11 mouse cellular contexts compared by ENCODE assay signal in the genomic region with DNA sequence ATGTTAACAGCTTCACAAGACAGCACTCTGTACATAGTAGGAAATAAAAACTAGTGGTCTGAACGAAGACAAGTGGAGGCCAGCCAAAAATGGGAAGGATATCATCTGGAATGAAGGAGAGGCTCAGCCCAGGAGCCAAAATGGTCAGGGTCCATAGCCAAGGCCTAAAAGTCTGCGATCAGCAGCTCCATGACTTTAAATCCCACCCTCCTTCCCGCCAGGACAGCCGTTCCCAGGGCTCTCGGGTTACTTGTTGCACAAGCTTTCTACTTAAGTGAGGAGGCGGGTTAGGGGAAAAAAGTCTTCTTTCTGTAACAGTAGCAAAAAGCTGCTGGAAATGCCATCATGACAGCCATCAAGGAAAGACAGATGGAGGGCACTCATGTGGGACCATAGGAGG. TPM values are rescaled to one million over a fixed set of nuclear protein-coding genes. Genes with fewer than 3 reads are reported as not detected.
DNase-seq lines count a peak whose midpoint lies in the region; ATAC-seq and TF ChIP-seq lines count a peak whose summit lies in the region.
"Had no signal": no experiment of that assay in that cellular context is flagged by ENCODE, and none has a peak within 500 bp of the region (broad histone marks: within the 10 kb centered on the region; RNA-seq: fewer than 3 reads in every experiment).

No protein-coding gene starts in this region.

- peaks cover 95% of the 10 kb centered on the region for H3K36me3 ChIP-seq in hindbrain, embryonic 13.5 days
- peaks cover 100% of the 10 kb centered on the region for H3K36me3 ChIP-seq in hindbrain, embryonic 10.5 days
- peaks cover 82% of the 10 kb centered on the region for H3K36me3 ChIP-seq in embryonic facial prominence, embryonic 15.5 days
- peaks cover 78% of the 10 kb centered on the region for H3K36me3 ChIP-seq in hindbrain, postnatal 0 days (ENCODE audit: insufficient read depth, low read length)
- peaks cover 21% of the 10 kb centered on the region for H3K36me3 ChIP-seq in midbrain, embryonic 16.5 days (ENCODE audit: control insufficient read depth, insufficient read depth, low read length)

- no peak for DNase-seq in hindbrain, embryonic 10.5 days (ENCODE audit: low spot score)
- peak; percentile 21 for DNase-seq in hindbrain, postnatal 0 days (ENCODE audit: low spot score)
- peak; percentile 64 for DNase-seq in lung, postnatal 36 days
- DNase-seq in ovary, adult 18-20 months (ENCODE audit: low spot score): no peak
- DNase-seq in cerebellum, adult 8-10 months: no peak

- H3K9me3 ChIP-seq in hindbrain, embryonic 13.5 days: no peaks in the 10 kb centered on the region
- H3K9me3 ChIP-seq in hindbrain, embryonic 10.5 days: no peaks in the 10 kb centered on the region
- no peaks in the 10 kb centered on the region for H3K9me3 ChIP-seq in embryonic facial prominence, embryonic 15.5 days (replicated peaks)
- H3K9me3 ChIP-seq in hindbrain, postnatal 0 days (ENCODE audit: low read length): no peaks in the 10 kb centered on the region
- no peaks in the 10 kb centered on the region for H3K9me3 ChIP-seq in midbrain, embryonic 16.5 days (replicated peaks; ENCODE audit: control insufficient read depth, low read length, poor library complexity, severe bottlenecking)
- H3K9me3 ChIP-seq: forebrain, embryonic 12.5 days; neural tube, embryonic 12.5 days had no signal

- 69% methylated on average over 6 of the region's 6 CpGs for WGBS in hindbrain, embryonic 13.5 days
- WGBS in hindbrain, embryonic 10.5 days: 75% methylated on average over 6 of the region's 6 CpGs
- 35% methylated on average over 6 of the region's 6 CpGs for WGBS in embryonic facial prominence, embryonic 15.5 days
- 47% methylated on average over 6 of the region's 6 CpGs for WGBS in hindbrain, postnatal 0 days
- 74% methylated on average over 6 of the region's 6 CpGs for WGBS in midbrain, embryonic 16.5 days

- H3K27ac ChIP-seq in hindbrain, embryonic 13.5 days: peak overlapping the region; percentile 40
- no peak overlapping the region for H3K27ac ChIP-seq in hindbrain, embryonic 10.5 days
- H3K27ac ChIP-seq in embryonic facial prominence, embryonic 15.5 days (replicated peaks): peak overlapping the region; percentile 72
- H3K27ac ChIP-seq in hindbrain, postnatal 0 days: peak overlapping the region; percentile 65; the same call in 1 of the 2 replicates
- no peak overlapping the region for H3K27ac ChIP-seq in midbrain, embryonic 16.5 days (ENCODE audit: low read length)
- H3K27ac ChIP-seq: forebrain, embryonic 12.5 days; neural tube, embryonic 12.5 days had no signal

- H3K4me1 ChIP-seq in hindbrain, embryonic 13.5 days (replicated peaks): 0 out of 2 replicates have a peak, but pooled peaks cover 19% of the 10 kb centered on the region
- H3K4me1 ChIP-seq in hindbrain, embryonic 10.5 days (replicated peaks): no peaks in the 10 kb centered on the region
- H3K4me1 ChIP-seq in embryonic facial prominence, embryonic 15.5 days: peaks cover 43% of the 10 kb centered on the region
- H3K4me1 ChIP-seq in hindbrain, postnatal 0 days (ENCODE audit: insufficient read depth, low read length): 0 out of 2 replicates have a peak, but pooled peaks cover 7% of the 10 kb centered on the region
- no peaks in the 10 kb centered on the region for H3K4me1 ChIP-seq in midbrain, embryonic 16.5 days (ENCODE audit: control insufficient read depth, insufficient read depth, low read length)
- H3K4me1 ChIP-seq: forebrain, embryonic 12.5 days; neural tube, embryonic 12.5 days had no signal

- no peak for TF ChIP-seq CTCF in hindbrain, postnatal 0 days (IDR thresholded peaks at IDR 0.05; ENCODE audit: low read depth)

- H3K4me2 ChIP-seq in hindbrain, embryonic 13.5 days: no peak overlapping the region
- no peak overlapping the region for H3K4me2 ChIP-seq in embryonic facial prominence, embryonic 15.5 days (replicated peaks)
- no peak overlapping the region for H3K4me2 ChIP-seq in hindbrain, postnatal 0 days (ENCODE audit: low read depth, low read length)
- H3K4me2 ChIP-seq in midbrain, embryonic 16.5 days (ENCODE audit: low read length): no peak overlapping the region
- H3K4me2 ChIP-seq: forebrain, embryonic 12.5 days; neural tube, embryonic 12.5 days had no signal

- H3K9ac ChIP-seq in hindbrain, embryonic 13.5 days: peak overlapping the region; percentile 19; the same call in 1 of the 2 replicates
- no peak overlapping the region for H3K9ac ChIP-seq in embryonic facial prominence, embryonic 15.5 days
- no peak overlapping the region for H3K9ac ChIP-seq in hindbrain, postnatal 0 days (replicated peaks; ENCODE audit: low read length)
- no peak overlapping the region for H3K9ac ChIP-seq in midbrain, embryonic 16.5 days (ENCODE audit: low read depth, low read length)
- H3K9ac ChIP-seq: forebrain, embryonic 12.5 days; neural tube, embryonic 12.5 days had no signal

- no peak for ATAC-seq in hindbrain, embryonic 13.5 days (ENCODE audit: low FRiP score)
- ATAC-seq in embryonic facial prominence, embryonic 15.5 days (ENCODE audit: insufficient number of reproducible peaks, low FRiP score, low TSS enrichment, low read depth): no peak
- no peak for ATAC-seq in hindbrain, postnatal 0 days
- no peak for ATAC-seq in midbrain, embryonic 16.5 days

- H3K27me3 ChIP-seq in hindbrain, embryonic 13.5 days: no peaks in the 10 kb centered on the region
- no peaks in the 10 kb centered on the region for H3K27me3 ChIP-seq in hindbrain, embryonic 10.5 days (ENCODE audit: insufficient read depth, poor library complexity, severe bottlenecking)
- no peaks in the 10 kb centered on the region for H3K27me3 ChIP-seq in embryonic facial prominence, embryonic 15.5 days
- H3K27me3 ChIP-seq in hindbrain, postnatal 0 days (ENCODE audit: insufficient read depth, low read length): no peaks in the 10 kb centered on the region
- H3K27me3 ChIP-seq in midbrain, embryonic 16.5 days (ENCODE audit: control insufficient read depth, insufficient read depth, low read depth, low read length): no peaks in the 10 kb centered on the region
- H3K27me3 ChIP-seq: forebrain, embryonic 12.5 days; neural tube, embryonic 12.5 days had no signal

- no peak overlapping the region for H3K4me3 ChIP-seq in hindbrain, embryonic 13.5 days
- H3K4me3 ChIP-seq in hindbrain, embryonic 10.5 days: no peak overlapping the region
- no peak overlapping the region for H3K4me3 ChIP-seq in embryonic facial prominence, embryonic 15.5 days (replicated peaks)
- no peak overlapping the region for H3K4me3 ChIP-seq in hindbrain, postnatal 0 days (ENCODE audit: low read length)
- H3K4me3 ChIP-seq in midbrain, embryonic 16.5 days (ENCODE audit: low read depth, low read length): no peak overlapping the region
- H3K4me3 ChIP-seq: forebrain, embryonic 12.5 days; left cerebral cortex, adult 2 months; neural tube, embryonic 12.5 days had no signal

RNA-seq across cellular contexts. Expression of gene Ephx3, which starts 19.8 kb away (rescaled TPM):
- polyA plus RNA-seq in hindbrain, embryonic 13.5 days (2015; fragmentation: Nextera tagmentation; extraction: Ambion mirVana): 0.10 and 0.23 TPM in 2 replicates
- 0.21 and 0.24 TPM in 2 replicates for polyA plus RNA-seq in hindbrain, embryonic 10.5 days (2016; fragmentation: Nextera tagmentation; extraction: Ambion mirVana)
- polyA plus RNA-seq in embryonic facial prominence, embryonic 15.5 days (2015; fragmentation: Nextera tagmentation; extraction: Ambion mirVana): 10.3 and 11.9 TPM in 2 replicates
- total RNA-seq in hindbrain, postnatal 0 days (2014; rRNA removed): 0.31 and 0.61 TPM in 2 replicates
- 0.48 TPM in 2 replicates for polyA plus RNA-seq in hindbrain, postnatal 0 days (2015; fragmentation: Nextera tagmentation; extraction: Ambion mirVana)
- 0.09 and 0.24 TPM in 2 replicates for polyA plus RNA-seq in midbrain, embryonic 16.5 days (2015; fragmentation: Nextera tagmentation; extraction: Ambion mirVana)
- polyA plus RNA-seq: forebrain, embryonic 12.5 days had no signal

RNA-seq across cellular contexts. Expression of gene Notch3, which starts 42.5 kb away (rescaled TPM):
- 8.2 and 8.6 TPM in 2 replicates for polyA plus RNA-seq in hindbrain, embryonic 13.5 days (2015; fragmentation: Nextera tagmentation; extraction: Ambion mirVana)
- polyA plus RNA-seq in hindbrain, embryonic 10.5 days (2016; fragmentation: Nextera tagmentation; extraction: Ambion mirVana): 22.9 and 26.0 TPM in 2 replicates
- 18.3 and 19.4 TPM in 2 replicates for polyA plus RNA-seq in embryonic facial prominence, embryonic 15.5 days (2015; fragmentation: Nextera tagmentation; extraction: Ambion mirVana)
- total RNA-seq in hindbrain, postnatal 0 days (2014; rRNA removed): 56.3 and 68.1 TPM in 2 replicates
- polyA plus RNA-seq in hindbrain, postnatal 0 days (2015; fragmentation: Nextera tagmentation; extraction: Ambion mirVana): 5.8 and 6.5 TPM in 2 replicates
- polyA plus RNA-seq in midbrain, embryonic 16.5 days (2015; fragmentation: Nextera tagmentation; extraction: Ambion mirVana): 6.9 TPM in 2 replicates

Comparison
In these comparisons a context has a peak if more than half of its experiments do, and no peak if none do; other contexts are left out.
1. H3K27ac ChIP-seq: peak in hindbrain, embryonic 13.5 days (single experiment), embryonic facial prominence, embryonic 15.5 days (single experiment) and hindbrain, postnatal 0 days (single experiment); none in hindbrain, embryonic 10.5 days (single experiment) and midbrain, embryonic 16.5 days (single experiment).
2. DNase-seq: peak in hindbrain, postnatal 0 days (single experiment) and lung, postnatal 36 days (single experiment); none in hindbrain, embryonic 10.5 days (single experiment), ovary, adult 18-20 months (single experiment) and cerebellum, adult 8-10 months (single experiment).